In the genomic region with DNA sequence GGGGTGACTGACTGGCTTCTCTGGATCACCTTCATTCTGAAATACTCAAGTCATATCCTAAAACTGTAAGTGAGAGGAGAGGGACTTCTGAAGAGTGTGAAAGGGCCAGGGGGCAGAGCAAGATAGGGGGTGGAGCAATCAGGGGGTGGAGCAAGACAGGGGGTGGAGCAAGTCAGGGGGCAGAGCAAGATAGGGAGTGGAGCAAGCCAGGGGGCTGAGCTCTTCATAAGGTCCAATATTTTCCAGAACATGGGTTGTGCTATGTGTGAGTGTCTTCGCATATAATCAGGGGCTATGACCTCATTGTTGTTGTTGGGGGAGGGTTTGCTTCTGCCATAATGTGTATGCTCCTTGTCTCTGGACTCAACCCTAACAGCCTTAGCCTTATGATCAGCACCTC, we compare ENCODE assay signal across 18 mouse cellular contexts. TPM values are rescaled to one million over a fixed set of nuclear protein-coding genes. Genes with fewer than 3 reads are reported as not detected.
"Had no signal": no experiment of that assay in that cellular context is flagged by ENCODE, and none has a peak within 500 bp of the region (broad histone marks: within the 10 kb centered on the region; RNA-seq: fewer than 3 reads in every experiment).

No protein-coding gene starts in this region.

RNA-seq across cellular contexts. Expression of gene Hamp, which starts 3.8 kb away (rescaled TPM):
- total RNA-seq: megakaryocyte progenitor cell, adult 5-6 weeks; megakaryocyte-erythroid progenitor cell, adult 5-6 weeks; neutrophil, adult 5-6 weeks had no signal
- polyA plus RNA-seq: lung, embryonic 15.5 days; lung, postnatal 0 days; macrophage; midbrain, embryonic 10.5 days; midbrain, embryonic 12.5 days; midbrain, embryonic 14.5 days; midbrain, embryonic 16.5 days; myocyte; neural tube, embryonic 12.5 days; neural tube, embryonic 14.5 days; spleen, adult 2 months; testis, adult 2 months; urinary bladder, adult 2 months had no signal

RNA-seq across cellular contexts. Expression of gene Hamp2, which starts 15.6 kb away (rescaled TPM):
- total RNA-seq: megakaryocyte progenitor cell, adult 5-6 weeks; megakaryocyte-erythroid progenitor cell, adult 5-6 weeks; neutrophil, adult 5-6 weeks had no signal
- polyA plus RNA-seq: liver, embryonic 15.5 days; lung, embryonic 15.5 days; lung, postnatal 0 days; macrophage; midbrain, embryonic 10.5 days; midbrain, embryonic 12.5 days; midbrain, embryonic 14.5 days; midbrain, embryonic 16.5 days; myocyte; neural tube, embryonic 12.5 days; neural tube, embryonic 14.5 days; stomach, embryonic 15.5 days; urinary bladder, adult 2 months had no signal
